Mouse (Mus musculus): ENCODE data around the gene Prkcb. TPM values are rescaled to one million over a fixed set of nuclear protein-coding genes. Genes with fewer than 3 reads are reported as not detected.

Gene Prkcb
- polyA plus RNA-seq, 1 experiment from 2014 or later, result 139 TPM

DNA sequence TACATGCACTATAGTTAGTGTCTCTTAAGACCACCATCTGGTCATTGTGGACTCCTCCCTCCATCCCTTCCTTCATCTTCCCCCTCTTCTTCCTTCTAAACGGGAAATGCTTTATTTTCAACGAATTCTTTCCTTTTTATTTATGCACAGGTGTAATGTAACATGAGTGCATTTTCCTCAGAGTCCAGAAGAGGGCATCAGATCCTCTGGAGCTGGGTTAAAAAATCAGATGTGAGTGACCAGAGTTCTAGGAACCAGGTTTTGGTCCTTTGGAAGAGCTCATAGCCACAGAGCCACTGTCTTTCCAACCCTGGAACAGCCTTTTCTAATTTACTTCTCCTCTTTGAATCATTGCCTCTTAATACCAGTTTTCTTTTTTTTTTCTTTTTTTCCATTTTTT lies 6.0 kb upstream of the Prkcb start:
- Histone ChIP-seq H3K4me2 (ENCODE audit: low read length) (no peak overlapping the region), H3K9ac (ENCODE audit: low read depth, low read length) (no peak overlapping the region), H3K4me3 (ENCODE audit: low read length) (no peak overlapping the region), H3K9me3 (ENCODE audit: control insufficient read depth, low read length) (no peaks in the 10 kb centered on the region), H3K36me3 (ENCODE audit: control insufficient read depth, insufficient read depth, low read length) (no peaks in the 10 kb centered on the region), H3K4me1 (ENCODE audit: control insufficient read depth, insufficient read depth, low read depth, low read length) (no peaks in the 10 kb centered on the region), H3K27me3 (replicated peaks; ENCODE audit: control insufficient read depth, insufficient read depth, low read length) (no peaks in the 10 kb centered on the region), H3K27ac (ENCODE audit: low read depth, low read length) (no peak overlapping the region)
- 95% methylated on average over 2 of the region's 2 CpGs for WGBS
- no peak for ATAC-seq

DNA sequence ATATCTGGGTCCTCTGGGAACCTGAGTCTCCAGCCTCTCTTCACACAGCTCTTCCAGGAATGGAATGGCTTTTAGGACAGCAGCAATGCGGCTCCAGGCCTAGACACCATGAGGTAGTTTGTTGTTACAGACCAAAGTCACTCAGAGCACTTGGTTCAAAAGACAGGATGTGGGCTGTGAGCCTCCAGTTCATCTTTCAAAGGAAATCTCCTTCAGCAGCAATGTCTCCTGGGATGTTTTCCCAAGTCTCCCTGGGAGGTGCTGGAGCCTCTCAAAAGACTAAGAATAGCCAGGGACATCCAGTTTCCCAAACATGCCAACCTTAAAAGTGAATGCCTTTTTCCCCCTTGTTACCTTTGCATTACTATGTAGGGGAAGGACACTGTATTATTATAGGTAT lies 1.3 kb upstream of the Prkcb start:
- Histone ChIP-seq H3K4me1 (ENCODE audit: control insufficient read depth, insufficient read depth, low read depth, low read length) (peaks cover 26% of the 10 kb centered on the region), H3K27me3 (replicated peaks; ENCODE audit: control insufficient read depth, insufficient read depth, low read length) (no peaks in the 10 kb centered on the region), H3K9me3 (ENCODE audit: control insufficient read depth, low read length) (no peaks in the 10 kb centered on the region), H3K27ac (ENCODE audit: low read depth, low read length) (no peak overlapping the region), H3K36me3 (ENCODE audit: control insufficient read depth, insufficient read depth, low read length) (no peaks in the 10 kb centered on the region), H3K9ac (ENCODE audit: low read depth, low read length) (no peak overlapping the region), H3K4me3 (ENCODE audit: low read length) (no peak overlapping the region), H3K4me2 (ENCODE audit: low read length) (no peak overlapping the region)
- 63% methylated on average over 1 of the region's 1 CpGs for WGBS
- ATAC-seq, result no peak

DNA sequence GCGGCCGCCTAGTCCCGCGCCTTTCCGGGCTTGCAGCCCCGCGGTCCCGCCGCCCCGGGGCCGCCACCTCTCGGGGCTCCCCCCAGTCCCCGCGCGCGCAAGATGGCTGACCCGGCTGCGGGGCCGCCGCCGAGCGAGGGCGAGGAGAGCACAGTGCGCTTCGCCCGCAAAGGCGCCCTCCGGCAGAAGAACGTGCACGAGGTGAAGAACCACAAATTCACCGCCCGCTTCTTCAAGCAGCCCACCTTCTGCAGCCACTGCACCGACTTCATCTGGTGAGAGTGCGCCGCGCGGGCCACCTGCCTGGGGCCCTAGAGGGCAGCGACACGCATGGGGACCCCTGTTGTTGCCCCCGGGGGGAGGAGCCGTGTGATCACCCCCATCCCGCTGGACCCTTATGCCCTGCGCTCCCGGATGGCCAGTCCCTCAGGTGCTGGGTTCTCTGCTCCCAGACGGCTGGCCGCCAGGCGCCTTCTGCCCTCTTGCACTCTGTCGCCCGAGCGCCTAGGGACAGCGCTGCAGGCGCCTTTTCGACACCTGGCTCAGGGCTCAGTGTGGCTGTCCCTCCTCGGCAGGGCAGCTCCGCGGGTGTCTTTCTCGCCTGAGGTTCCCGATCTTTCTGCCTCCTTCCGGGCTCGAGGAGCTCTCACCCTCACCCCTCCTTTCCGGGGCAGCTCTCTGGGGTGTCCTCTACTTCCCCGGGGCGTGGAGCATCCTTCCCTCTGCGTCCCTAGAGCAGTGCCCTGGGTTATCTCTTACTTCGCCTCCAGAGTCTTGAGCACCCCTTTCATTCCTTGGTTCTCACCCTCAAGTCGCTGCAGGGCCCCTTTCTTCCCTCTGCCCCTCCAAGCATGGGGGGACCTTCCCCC lies 926 bp downstream of the Prkcb start:
- Histone ChIP-seq H3K27me3 (replicated peaks; ENCODE audit: control insufficient read depth, insufficient read depth, low read length) (no peaks in the 10 kb centered on the region), H3K4me2 (ENCODE audit: low read length) (peak overlapping the region; percentile 96), H3K36me3 (ENCODE audit: control insufficient read depth, insufficient read depth, low read length) (no peaks in the 10 kb centered on the region), H3K9me3 (ENCODE audit: control insufficient read depth, low read length) (no peaks in the 10 kb centered on the region), H3K4me1 (ENCODE audit: control insufficient read depth, insufficient read depth, low read depth, low read length) (peaks cover 26% of the 10 kb centered on the region), H3K4me3 (ENCODE audit: low read length) (peak overlapping the region; percentile 72), H3K27ac (ENCODE audit: low read depth, low read length) (peak overlapping the region; percentile 74), H3K9ac (ENCODE audit: low read depth, low read length) (peak overlapping the region; percentile 80)
- peak; percentile 68 for ATAC-seq
- WGBS, result 0% methylated on average over 62 of the region's 66 CpGs

DNA sequence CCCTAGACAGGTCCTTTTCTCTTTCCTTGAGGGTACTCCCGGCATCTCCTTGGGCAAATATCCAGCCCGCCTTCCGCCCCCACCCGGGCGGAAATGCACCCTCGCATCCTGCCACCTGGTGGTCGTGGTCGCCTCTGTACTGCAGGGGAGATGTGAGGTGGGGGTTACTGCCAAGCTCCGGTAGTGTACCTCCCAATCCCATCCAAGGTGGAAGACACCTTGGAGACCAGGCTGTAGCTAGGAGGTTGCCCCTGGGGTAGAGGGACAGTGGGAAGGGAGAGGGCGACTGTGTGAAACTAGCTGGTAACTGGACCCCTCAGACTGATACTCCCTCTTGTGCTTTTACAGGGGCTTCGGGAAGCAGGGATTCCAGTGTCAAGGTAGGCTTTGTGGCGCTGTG lies 1.6 kb downstream of the Prkcb start:
- peaks cover 26% of the 10 kb centered on the region for H3K4me1 ChIP-seq (ENCODE audit: control insufficient read depth, insufficient read depth, low read depth, low read length)
- 13% methylated on average over 12 of the region's 12 CpGs for WGBS
- H3K27ac ChIP-seq (ENCODE audit: low read depth, low read length), result no peak overlapping the region
- H3K4me2 ChIP-seq (ENCODE audit: low read length), result peak overlapping the region; percentile 96
- H3K9me3 ChIP-seq (ENCODE audit: control insufficient read depth, low read length), result no peaks in the 10 kb centered on the region
- peak; percentile 18; the same call in 1 of the 2 replicates for ATAC-seq
- H3K9ac ChIP-seq (ENCODE audit: low read depth, low read length), result peak overlapping the region; percentile 80
- H3K27me3 ChIP-seq (replicated peaks; ENCODE audit: control insufficient read depth, insufficient read depth, low read length), result no peaks in the 10 kb centered on the region
- peak overlapping the region; percentile 72 for H3K4me3 ChIP-seq (ENCODE audit: low read length)
- H3K36me3 ChIP-seq (ENCODE audit: control insufficient read depth, insufficient read depth, low read length), result no peaks in the 10 kb centered on the region

DNA sequence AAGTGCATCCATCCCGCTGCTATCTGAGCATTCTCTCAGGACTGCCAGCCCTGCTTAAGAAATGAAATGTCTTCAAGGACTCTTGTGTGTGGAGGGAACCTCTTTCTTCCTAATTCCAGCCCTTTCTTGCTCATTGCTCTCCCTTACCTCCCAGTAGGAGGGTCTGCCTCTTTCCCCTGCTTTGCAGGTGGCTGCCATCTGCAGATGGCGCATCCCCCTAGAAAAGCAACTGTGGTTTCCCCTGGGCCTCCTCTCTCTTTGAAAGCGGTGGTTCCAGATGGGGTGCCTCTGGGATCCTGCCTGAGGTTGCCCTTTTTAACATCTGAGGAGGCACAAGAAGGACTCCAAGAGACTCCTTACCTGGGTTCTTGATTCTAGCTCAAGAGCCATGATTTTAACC lies 2.2 kb downstream of the Prkcb start:
- Histone ChIP-seq H3K9me3 (ENCODE audit: control insufficient read depth, low read length) (no peaks in the 10 kb centered on the region), H3K36me3 (ENCODE audit: control insufficient read depth, insufficient read depth, low read length) (no peaks in the 10 kb centered on the region), H3K9ac (ENCODE audit: low read depth, low read length) (no peak overlapping the region), H3K27me3 (replicated peaks; ENCODE audit: control insufficient read depth, insufficient read depth, low read length) (no peaks in the 10 kb centered on the region), H3K27ac (ENCODE audit: low read depth, low read length) (no peak overlapping the region), H3K4me2 (ENCODE audit: low read length) (peak overlapping the region; percentile 96), H3K4me1 (ENCODE audit: control insufficient read depth, insufficient read depth, low read depth, low read length) (peaks cover 26% of the 10 kb centered on the region), H3K4me3 (ENCODE audit: low read length) (peak overlapping the region; percentile 72)
- WGBS, result 62% methylated on average over 3 of the region's 3 CpGs
- ATAC-seq, result no peak

DNA sequence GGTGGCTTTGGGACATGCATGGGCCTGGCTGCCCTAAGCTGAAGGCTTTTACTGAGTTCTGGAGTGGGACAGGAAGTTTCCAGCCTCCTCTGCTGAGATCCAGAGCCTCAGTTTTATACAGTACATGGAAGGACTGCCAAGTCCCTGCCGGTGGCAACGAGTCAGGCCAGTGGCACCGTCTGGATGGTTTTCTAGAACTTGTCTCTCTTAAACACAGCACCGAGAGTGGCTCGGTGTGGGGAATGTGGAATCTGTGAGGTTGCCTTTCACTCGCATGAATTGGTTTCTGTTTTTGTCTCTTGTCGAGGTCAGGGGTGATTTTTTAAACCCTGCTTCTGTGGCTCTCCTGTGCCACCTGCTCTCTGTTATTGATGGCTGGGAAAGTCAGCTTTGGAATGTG lies 3.6 kb downstream of the Prkcb start:
- no peak overlapping the region for H3K27ac ChIP-seq (ENCODE audit: low read depth, low read length)
- H3K4me3 ChIP-seq (ENCODE audit: low read length), result no peak overlapping the region
- no peak for ATAC-seq
- no peaks in the 10 kb centered on the region for H3K9me3 ChIP-seq (ENCODE audit: control insufficient read depth, low read length)
- peaks cover 26% of the 10 kb centered on the region for H3K4me1 ChIP-seq (ENCODE audit: control insufficient read depth, insufficient read depth, low read depth, low read length)
- H3K9ac ChIP-seq (ENCODE audit: low read depth, low read length), result no peak overlapping the region
- no peaks in the 10 kb centered on the region for H3K36me3 ChIP-seq (ENCODE audit: control insufficient read depth, insufficient read depth, low read length)
- H3K27me3 ChIP-seq (replicated peaks; ENCODE audit: control insufficient read depth, insufficient read depth, low read length), result no peaks in the 10 kb centered on the region
- H3K4me2 ChIP-seq (ENCODE audit: low read length), result peak overlapping the region; percentile 24; the same call in 1 of the 2 replicates
- 38% methylated on average over 7 of the region's 7 CpGs for WGBS

DNA sequence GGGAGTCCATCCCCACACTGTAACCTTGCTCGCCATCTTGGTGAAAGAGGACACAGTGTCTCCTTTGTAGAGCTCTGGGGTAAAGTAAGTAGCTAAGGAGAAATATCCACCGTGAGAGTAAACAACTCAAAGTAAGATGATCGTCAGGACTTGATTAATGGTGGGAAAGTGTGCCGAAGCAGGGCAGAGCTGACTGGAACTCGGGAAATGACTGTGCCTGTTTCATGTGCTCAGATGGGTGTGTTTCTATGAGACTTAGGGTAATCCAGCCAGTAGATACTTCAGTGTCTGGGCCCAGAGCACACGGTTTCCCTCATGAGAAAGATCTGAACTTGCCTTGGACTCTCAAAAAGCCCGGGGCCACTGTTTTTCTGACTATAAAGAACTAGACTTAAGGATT lies 5.6 kb downstream of the Prkcb start:
- Histone ChIP-seq H3K27me3 (replicated peaks; ENCODE audit: control insufficient read depth, insufficient read depth, low read length) (no peaks in the 10 kb centered on the region), H3K4me1 (ENCODE audit: control insufficient read depth, insufficient read depth, low read depth, low read length) (peaks cover 22% of the 10 kb centered on the region), H3K36me3 (ENCODE audit: control insufficient read depth, insufficient read depth, low read length) (no peaks in the 10 kb centered on the region), H3K27ac (ENCODE audit: low read depth, low read length) (no peak overlapping the region), H3K9me3 (ENCODE audit: control insufficient read depth, low read length) (no peaks in the 10 kb centered on the region), H3K4me2 (ENCODE audit: low read length) (no peak overlapping the region), H3K9ac (ENCODE audit: low read depth, low read length) (no peak overlapping the region), H3K4me3 (ENCODE audit: low read length) (no peak overlapping the region)
- ATAC-seq, result no peak
- 79% methylated on average over 7 of the region's 7 CpGs for WGBS

DNA sequence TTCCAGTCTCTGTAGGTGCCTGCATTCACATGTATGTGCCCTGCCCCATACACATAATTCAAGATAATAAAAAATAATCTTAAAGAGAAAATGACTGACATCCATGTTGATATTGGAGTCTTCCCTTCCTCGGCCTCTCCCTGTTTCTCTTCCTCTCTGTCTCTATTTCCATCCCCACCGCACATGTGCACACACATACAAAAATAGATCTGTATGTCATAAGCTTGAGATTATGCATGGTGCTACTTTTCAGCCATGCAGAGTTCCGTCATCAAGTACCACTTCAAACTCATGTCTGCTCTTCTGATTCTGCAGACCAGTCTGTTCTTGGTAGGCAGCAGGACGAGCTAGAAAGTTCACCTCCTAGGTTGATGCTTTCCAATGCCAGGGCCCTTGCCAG lies 6.8 kb downstream of the Prkcb start:
- WGBS, result 86% methylated on average over 4 of the region's 4 CpGs
- Histone ChIP-seq H3K4me3 (ENCODE audit: low read length) (no peak overlapping the region), H3K27ac (ENCODE audit: low read depth, low read length) (no peak overlapping the region), H3K27me3 (replicated peaks; ENCODE audit: control insufficient read depth, insufficient read depth, low read length) (no peaks in the 10 kb centered on the region), H3K9me3 (ENCODE audit: control insufficient read depth, low read length) (no peaks in the 10 kb centered on the region), H3K4me2 (ENCODE audit: low read length) (no peak overlapping the region), H3K4me1 (ENCODE audit: control insufficient read depth, insufficient read depth, low read depth, low read length) (peaks cover 11% of the 10 kb centered on the region), H3K9ac (ENCODE audit: low read depth, low read length) (no peak overlapping the region), H3K36me3 (ENCODE audit: control insufficient read depth, insufficient read depth, low read length) (no peaks in the 10 kb centered on the region)
- no peak for ATAC-seq

DNA sequence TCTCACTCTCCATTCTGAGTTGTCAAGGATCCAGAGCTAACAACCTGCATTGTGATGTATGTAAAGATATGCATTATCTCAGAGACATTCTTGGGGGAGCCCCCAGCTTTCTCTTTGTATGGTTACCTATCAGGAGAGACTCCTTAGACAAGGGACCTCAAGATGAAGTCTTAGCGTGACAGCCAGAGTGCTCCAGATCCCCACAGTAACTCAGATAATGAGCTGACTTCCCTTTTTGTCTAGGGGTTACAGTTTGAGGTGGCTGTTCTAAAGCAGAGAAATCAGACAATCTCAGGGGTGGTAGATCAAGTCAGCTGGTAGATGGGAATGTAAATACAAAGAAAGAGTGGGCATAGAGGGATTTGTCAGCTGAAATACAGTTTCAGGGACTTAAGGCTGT lies 7.8 kb downstream of the Prkcb start:
- ATAC-seq, result no peak
- H3K9ac ChIP-seq (ENCODE audit: low read depth, low read length), result no peak overlapping the region
- WGBS, result 73% methylated on average over 1 of the region's 1 CpGs

More for the DNA sequence above, 7.8 kb downstream of the Prkcb start:
- Histone ChIP-seq H3K4me3 (ENCODE audit: low read length) (no peak overlapping the region), H3K36me3 (ENCODE audit: control insufficient read depth, insufficient read depth, low read length) (peaks cover 5% of the 10 kb centered on the region), H3K9me3 (ENCODE audit: control insufficient read depth, low read length) (no peaks in the 10 kb centered on the region), H3K4me2 (ENCODE audit: low read length) (no peak overlapping the region), H3K4me1 (ENCODE audit: control insufficient read depth, insufficient read depth, low read depth, low read length) (peaks cover 6% of the 10 kb centered on the region), H3K27me3 (replicated peaks; ENCODE audit: control insufficient read depth, insufficient read depth, low read length) (no peaks in the 10 kb centered on the region), H3K27ac (ENCODE audit: low read depth, low read length) (no peak overlapping the region)
